Mouse (Mus musculus) megakaryocyte, embryonic 14.5 days (primary cell): ENCODE data around the gene Gm21954.

Experiments
- FLI1 ChIP-seq: IDR thresholded peaks from 2 replicates; pipeline ENCODE4 v1.6.1; 2012; ENCODE audit warnings: low read length, inconsistent platforms, mixed read lengths
- GATA1 ChIP-seq: IDR thresholded peaks from 3 replicates; pipeline ENCODE4 v1.6.1; 2012; ENCODE audit warnings: mixed read lengths, low read length, inconsistent platforms, borderline replicate concordance

DNA sequence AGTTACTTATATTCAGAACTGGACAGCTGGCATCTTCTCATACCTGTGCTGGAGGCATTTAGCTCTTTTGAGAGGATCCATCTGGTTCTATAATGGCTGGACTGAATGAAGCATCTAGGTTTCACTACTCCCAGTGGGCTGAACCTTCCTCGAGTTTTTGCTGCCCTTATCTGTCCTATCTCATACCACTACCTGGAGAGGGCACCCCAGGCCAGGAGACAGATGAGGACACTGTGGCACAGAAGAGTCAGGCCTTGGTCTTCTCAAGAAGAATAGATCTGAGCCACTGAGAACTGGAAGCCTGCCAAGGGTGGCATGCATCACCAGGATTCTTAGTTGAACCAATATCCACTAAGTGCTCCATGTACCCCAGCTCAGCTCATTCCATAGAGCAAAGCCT, 9.1 kb upstream of the Gm21954 start:
- TF ChIP-seq GATA1: no peak
- no peak for TF ChIP-seq FLI1
